ENCODE assay signal across 8 mouse cellular contexts in the genomic region with DNA sequence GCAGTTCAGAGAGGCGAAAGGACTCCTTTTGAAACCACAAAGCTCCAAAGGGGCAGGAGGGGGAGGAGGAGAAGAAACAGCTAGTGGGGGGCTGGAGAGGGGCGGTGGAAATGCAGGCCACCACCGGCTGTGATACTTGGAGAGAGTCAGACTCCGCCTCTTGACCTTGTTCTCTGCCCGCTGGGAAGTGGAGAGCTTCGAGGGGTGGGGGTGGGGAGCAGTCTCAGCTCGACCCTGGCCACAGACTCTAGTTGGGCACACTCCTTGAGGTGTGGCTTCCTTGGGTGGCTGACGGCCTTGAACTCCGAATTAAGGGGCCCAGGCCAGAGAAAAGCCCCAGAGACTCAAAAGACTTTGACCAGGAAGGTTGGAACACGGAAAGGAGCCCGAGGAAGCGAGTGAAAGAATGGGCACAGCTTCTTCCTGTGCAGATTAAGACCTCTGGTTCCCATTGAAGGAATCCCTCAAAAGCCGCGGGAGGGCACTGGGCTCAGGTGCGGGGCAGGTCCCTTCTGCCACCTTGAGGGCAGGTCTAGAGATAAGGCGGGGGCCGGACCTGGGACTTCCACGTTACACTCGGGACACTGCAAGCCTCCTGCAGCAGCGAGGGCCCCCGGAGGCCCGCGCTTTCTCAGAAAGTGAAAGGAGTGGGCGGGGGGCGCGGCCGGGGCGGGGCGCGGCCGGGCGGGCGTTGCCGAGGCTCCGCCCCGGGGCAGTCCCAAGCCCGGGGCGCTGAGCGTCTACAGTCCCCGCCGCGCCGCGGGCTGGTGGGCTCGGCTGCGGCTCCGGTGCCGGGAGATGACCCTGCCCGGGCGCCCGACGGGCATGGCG. TPM values are rescaled to one million over a fixed set of nuclear protein-coding genes. Genes with fewer than 3 reads are reported as not detected.
DNase-seq lines count a peak whose midpoint lies in the region; ATAC-seq and TF ChIP-seq lines count a peak whose summit lies in the region.

A gene (plus strand): TSS at position 757 of the 831 bp plus-strand sequence.

- H3K4me1 ChIP-seq in embryonic facial prominence, embryonic 12.5 days = peaks cover 37% of the 10 kb centered on the region
- H3K4me1 ChIP-seq in heart, postnatal 0 days (ENCODE audit: control insufficient read depth, insufficient read depth) = peaks cover 29% of the 10 kb centered on the region; the same call in 1 of the 2 replicates
- H3K4me1 ChIP-seq in lung, embryonic 14.5 days (ENCODE audit: insufficient read depth) = peaks cover 14% of the 10 kb centered on the region
- peaks cover 23% of the 10 kb centered on the region for H3K4me1 ChIP-seq in olfactory bulb, adult 2 months (ENCODE audit: control insufficient read depth, insufficient read depth, low read length)

- H3K9ac ChIP-seq in embryonic facial prominence, embryonic 12.5 days = peak within 1 kb of the TSS; percentile 57
- H3K9ac ChIP-seq in heart, postnatal 0 days (replicated peaks; ENCODE audit: low read depth, low read length) = peak within 1 kb of the TSS; percentile 68
- peak within 1 kb of the TSS; percentile 70 for H3K9ac ChIP-seq in lung, embryonic 14.5 days

- H3K4me2 ChIP-seq in embryonic facial prominence, embryonic 12.5 days (replicated peaks) = peak within 1 kb of the TSS; percentile 98
- H3K4me2 ChIP-seq in heart, postnatal 0 days (ENCODE audit: low read depth, low read length) = peak within 1 kb of the TSS; percentile 99
- H3K4me2 ChIP-seq in lung, embryonic 14.5 days = peak within 1 kb of the TSS; percentile 99

- H3K27ac ChIP-seq in embryonic facial prominence, embryonic 12.5 days = peak within 1 kb of the TSS; percentile 55
- H3K27ac ChIP-seq in heart, postnatal 0 days (ENCODE audit: low read depth) = peak within 1 kb of the TSS; percentile 67
- peak within 1 kb of the TSS; percentile 89 for H3K27ac ChIP-seq in lung, embryonic 14.5 days (ENCODE audit: low read depth)
- H3K27ac ChIP-seq in olfactory bulb, adult 2 months (ENCODE audit: insufficient read depth, low read depth, low read length) = no peak within 1 kb of the TSS

- TF ChIP-seq CTCF in heart, postnatal 0 days (IDR thresholded peaks at IDR 0.05; ENCODE audit: low read depth) = no peak
- no peak for TF ChIP-seq CTCF in lung, embryonic 14.5 days (IDR thresholded peaks at IDR 0.05; ENCODE audit: low read depth)
- no peak for TF ChIP-seq CTCF in olfactory bulb, adult 2 months (IDR thresholded peaks at IDR 0.05; ENCODE audit: insufficient read depth, low read depth, low read length)

- DNase-seq in B cell, adult 2 months = peak; percentile 71 to 78
- peak; percentile 97 for DNase-seq in R1 (ENCODE audit: low read depth, low spot score)
- DNase-seq in heart, postnatal 0 days (ENCODE audit: low spot score) = peak; percentile 68
- peak; percentile 31 to 75 for DNase-seq in kidney, postnatal 36 days
- peak; percentile 84 for DNase-seq in lung, embryonic 14.5 days
- peak; percentile 78 for DNase-seq in thymus, postnatal 14 days

- no peaks in the 10 kb centered on the region for H3K36me3 ChIP-seq in embryonic facial prominence, embryonic 12.5 days
- H3K36me3 ChIP-seq in heart, postnatal 0 days (replicated peaks; ENCODE audit: control insufficient read depth, insufficient read depth, low read length) = no peaks in the 10 kb centered on the region
- H3K36me3 ChIP-seq in lung, embryonic 14.5 days (ENCODE audit: insufficient read depth) = no peaks in the 10 kb centered on the region

- peaks cover 56% of the 10 kb centered on the region for H3K27me3 ChIP-seq in embryonic facial prominence, embryonic 12.5 days
- H3K27me3 ChIP-seq in heart, postnatal 0 days (ENCODE audit: control insufficient read depth, insufficient read depth, low read length) = peaks cover 19% of the 10 kb centered on the region
- H3K27me3 ChIP-seq in lung, embryonic 14.5 days (ENCODE audit: insufficient read depth, low read length) = peaks cover 26% of the 10 kb centered on the region

- TF ChIP-seq POLR2A in olfactory bulb, adult 2 months (IDR thresholded peaks at IDR 0.05; ENCODE audit: insufficient read depth, low read depth, low read length) = 0 out of 2 replicates have a peak, but pooled peaks have one; percentile 25

- 0% methylated on average over 36 of the region's 53 CpGs for WGBS in embryonic facial prominence, embryonic 12.5 days
- under 1% methylated on average over 42 of the region's 53 CpGs for WGBS in heart, postnatal 0 days
- WGBS in lung, embryonic 14.5 days = under 1% methylated on average over 49 of the region's 53 CpGs
- 3% methylated on average over 44 of the region's 53 CpGs for WGBS in olfactory bulb, adult 2 months

- H3K4me3 ChIP-seq in embryonic facial prominence, embryonic 12.5 days = peak within 1 kb of the TSS; percentile 66
- H3K4me3 ChIP-seq in heart, postnatal 0 days (ENCODE audit: low read depth, low read length) = peak within 1 kb of the TSS; percentile 75
- peak within 1 kb of the TSS; percentile 66 for H3K4me3 ChIP-seq in lung, embryonic 14.5 days (ENCODE audit: low read depth, low read length)
- H3K4me3 ChIP-seq in olfactory bulb, adult 2 months (ENCODE audit: insufficient read depth, low read depth, low read length) = peak within 1 kb of the TSS; percentile 47

- H3K9me3 ChIP-seq in embryonic facial prominence, embryonic 12.5 days = no peaks in the 10 kb centered on the region
- no peaks in the 10 kb centered on the region for H3K9me3 ChIP-seq in heart, postnatal 0 days (replicated peaks; ENCODE audit: control insufficient read depth, low read length)
- H3K9me3 ChIP-seq in lung, embryonic 14.5 days (ENCODE audit: low read depth, low read length) = no peaks in the 10 kb centered on the region

- ATAC-seq in embryonic facial prominence, embryonic 12.5 days (ENCODE audit: insufficient number of reproducible peaks, insufficient read depth, low FRiP score, low TSS enrichment) = peak; percentile 61
- peak; percentile 83 for ATAC-seq in heart, postnatal 0 days (ENCODE audit: insufficient read depth, low read depth)
- peak; percentile 88 for ATAC-seq in lung, embryonic 14.5 days (ENCODE audit: insufficient read depth)

- TF ChIP-seq EP300 in heart, postnatal 0 days (IDR thresholded peaks at IDR 0.05; ENCODE audit: low read depth) = no peak

RNA-seq across cellular contexts. Expression of the gene that starts here (rescaled TPM):
- polyA plus RNA-seq in embryonic facial prominence, embryonic 12.5 days (2016; fragmentation: Nextera tagmentation; extraction: Ambion mirVana) = 1.1 and 1.2 TPM in 2 replicates
- 0.50 and 6.6 TPM in 2 replicates for total RNA-seq in heart, postnatal 0 days (2014; rRNA removed; ENCODE audit: low replicate concordance)
- polyA plus RNA-seq in heart, postnatal 0 days (2015; fragmentation: Nextera tagmentation; extraction: Ambion mirVana) = 1.00 and 1.4 TPM in 2 replicates
- polyA plus RNA-seq in lung, embryonic 14.5 days (2014; fragmentation: Nextera tagmentation; extraction: Ambion mirVana) = 1.3 TPM in 2 replicates
- not detected in 2 replicates for polyA plus RNA-seq in olfactory bulb, adult 2 months (2012; ENCODE audit: insufficient read depth, insufficient read length, low replicate concordance, missing spikeins)
